Mouse (Mus musculus): ENCODE data around the gene Xlr3b.
A peak's percentile ranks its signal among the peaks of the same experiment; 100 is the strongest.
"Not testable (repeated sequence)": the region's sequence is repeated elsewhere in the genome, so short reads cannot be mapped to it uniquely, and the experiment has no call there.

Xlr3b gene

DNA sequence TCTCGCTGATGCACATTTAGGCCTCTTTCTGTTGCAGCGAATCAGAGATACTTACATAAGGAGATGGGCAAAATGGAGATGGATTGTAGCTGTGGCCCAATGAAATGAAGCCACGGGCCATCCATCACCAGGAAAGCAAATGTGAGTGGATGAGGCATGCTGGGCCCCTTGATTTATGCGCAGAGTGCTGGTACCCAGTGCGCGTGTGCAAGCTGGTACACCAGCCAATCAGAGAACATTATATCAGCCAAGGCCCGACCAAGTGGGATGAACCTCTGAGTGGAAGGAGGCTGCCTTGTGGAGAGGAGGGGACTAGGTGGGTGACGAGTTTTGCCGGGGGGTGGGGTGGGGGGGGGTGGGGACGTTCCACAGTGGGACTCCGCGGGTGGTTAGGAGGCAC is at the start of gene Xlr3b:
Gene Xlr3b, plus strand, starts transcription at position 274 of the 400 bp plus-strand sequence.
- not testable (repeated sequence) for DNase-seq (ENCODE audit: inconsistent ontology term)

GRCm38 (mm10) chrX:73143218-73143618 is 48.8 kb upstream of the Xlr3b start:
- DNase-seq (ENCODE audit: inconsistent ontology term): not testable (repeated sequence)

DNA sequence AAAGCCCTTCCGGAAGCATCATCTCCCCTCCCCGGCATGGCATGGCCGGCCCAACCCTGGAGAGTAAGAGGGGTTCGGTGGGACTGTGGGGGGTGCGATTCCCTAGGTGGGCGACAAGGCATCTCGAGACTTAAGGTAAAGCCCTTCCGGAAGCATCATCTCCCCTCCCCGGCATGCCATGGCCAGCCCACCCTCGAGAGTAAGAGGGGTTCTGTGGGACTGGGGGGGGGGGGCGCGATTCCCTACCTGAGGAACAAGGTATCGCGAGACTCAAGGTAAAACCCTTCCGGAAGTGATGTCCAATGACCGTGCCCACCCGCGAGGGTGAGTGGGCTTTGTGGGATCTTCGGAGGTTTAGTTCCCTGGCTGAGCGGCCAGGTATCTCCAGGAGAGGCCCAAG is 43.5 kb upstream of the Xlr3b start, which contains the start of gene Xlr5b:
Gene Xlr5b, plus strand, starts transcription at position 301 of the 400 bp plus-strand sequence.
- not testable (repeated sequence) for DNase-seq (ENCODE audit: inconsistent ontology term)

DNA sequence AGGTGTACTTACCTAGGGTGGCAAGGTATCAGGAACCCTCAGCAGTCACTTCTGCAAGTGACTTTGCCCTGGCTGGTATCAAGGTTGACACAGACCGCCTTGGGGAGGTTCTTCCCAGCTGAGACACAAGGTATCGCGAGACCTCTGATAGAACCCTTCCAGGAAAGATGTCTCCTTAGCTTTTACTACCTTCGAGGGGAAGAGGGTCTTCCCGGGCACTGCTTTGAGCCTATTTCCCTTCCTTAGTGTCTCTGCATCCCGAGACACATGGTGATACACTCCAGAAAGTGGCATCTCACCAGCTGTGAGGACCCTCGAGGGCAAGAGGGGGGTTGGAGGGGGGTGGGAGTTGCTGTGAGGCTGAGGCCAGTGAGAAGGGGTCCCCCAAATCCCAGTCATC is 42.7 kb upstream of the Xlr3b start, which contains the start of gene DXBay18:
Gene DXBay18, minus strand, starts transcription at position 101 of the 400 bp plus-strand sequence.
- not testable (repeated sequence) for DNase-seq (ENCODE audit: inconsistent ontology term)

DNA sequence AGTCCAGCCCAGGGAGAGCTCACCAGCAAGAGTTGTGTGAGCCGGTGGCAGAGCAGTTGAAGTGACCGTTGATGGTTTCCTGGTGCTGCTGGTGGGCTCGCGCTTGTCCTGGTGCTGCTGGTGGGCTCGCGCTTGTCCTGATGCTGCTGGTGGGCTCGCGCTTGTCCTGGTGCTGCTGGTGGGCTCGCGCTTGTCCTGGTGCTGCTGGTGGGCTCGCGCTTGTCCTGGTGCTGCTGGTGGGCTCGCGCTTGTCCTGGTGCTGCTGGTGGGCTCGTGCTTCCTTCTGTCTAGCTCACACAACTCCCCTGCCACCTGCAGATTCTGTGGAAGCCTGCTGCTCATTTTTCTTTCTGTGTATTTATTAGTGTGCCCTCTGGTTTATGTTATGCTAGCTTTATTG is 15.1 kb upstream of the Xlr3b start, which contains the start of gene Spin2d:
Gene Spin2d, minus strand, starts transcription at position 101 of the 400 bp plus-strand sequence.
- DNase-seq (ENCODE audit: inconsistent ontology term): not testable (repeated sequence)

DNA sequence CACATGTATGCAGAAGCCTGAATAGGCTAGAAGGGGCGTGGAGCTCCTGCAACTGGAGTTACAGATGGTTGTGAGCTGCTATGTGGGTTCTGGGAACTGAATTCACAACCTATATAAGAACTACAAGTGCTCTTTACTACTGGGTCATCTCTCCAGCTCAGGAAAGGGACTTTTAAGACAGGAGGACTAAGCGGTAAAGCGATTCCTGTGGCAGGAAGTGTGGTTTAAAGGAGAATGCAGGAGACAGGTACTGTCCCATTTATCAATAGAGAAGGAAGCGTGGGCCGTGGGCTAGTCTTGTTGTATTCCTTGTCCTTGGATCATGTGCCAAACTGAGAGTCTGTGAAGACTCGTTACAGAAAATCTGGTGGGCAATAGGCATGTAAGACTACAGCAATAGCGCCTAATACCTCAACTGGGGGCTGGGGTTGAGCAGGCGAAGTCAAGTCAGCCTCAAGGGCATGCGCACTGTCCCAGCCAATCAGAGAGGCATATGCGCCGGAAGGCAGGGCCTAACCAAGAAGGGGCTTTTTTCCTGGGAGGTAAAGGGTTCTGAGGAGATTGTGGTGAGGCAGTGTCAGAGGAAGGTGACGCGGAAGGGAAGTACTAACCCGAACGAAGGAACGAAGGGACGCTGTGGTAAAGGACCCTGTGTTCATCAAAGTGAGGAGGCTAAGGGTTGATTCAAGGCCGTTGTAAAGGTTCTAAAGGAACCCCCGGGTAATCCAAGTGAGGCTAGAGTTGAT is 22.0 kb downstream of the Xlr3b start, which contains the start of gene Xlr4b:
Gene Xlr4b, plus strand, starts transcription at position 515 of the 746 bp plus-strand sequence.
- not testable (repeated sequence) for DNase-seq (ENCODE audit: inconsistent ontology term)

DNA sequence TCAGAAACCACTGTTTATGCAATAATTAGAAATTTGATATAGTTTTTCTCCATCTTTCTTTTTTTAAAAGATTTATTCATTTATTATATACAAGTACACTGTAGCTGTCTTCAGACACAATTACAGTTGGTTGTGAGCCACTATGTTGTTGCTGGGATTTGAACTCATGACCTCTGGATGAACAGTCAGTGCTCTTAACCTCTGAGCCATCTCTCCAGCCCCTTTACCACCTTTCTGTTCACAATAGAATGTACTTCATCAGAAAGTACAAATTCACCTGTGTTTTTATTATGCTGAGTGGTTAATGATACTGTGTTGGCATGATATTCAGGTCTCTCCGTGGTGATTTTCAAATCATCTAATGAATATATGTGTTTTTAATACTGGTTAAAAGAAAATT is 33.4 kb downstream of the Xlr3b start:
- no peak for DNase-seq (ENCODE audit: inconsistent ontology term)

DNA sequence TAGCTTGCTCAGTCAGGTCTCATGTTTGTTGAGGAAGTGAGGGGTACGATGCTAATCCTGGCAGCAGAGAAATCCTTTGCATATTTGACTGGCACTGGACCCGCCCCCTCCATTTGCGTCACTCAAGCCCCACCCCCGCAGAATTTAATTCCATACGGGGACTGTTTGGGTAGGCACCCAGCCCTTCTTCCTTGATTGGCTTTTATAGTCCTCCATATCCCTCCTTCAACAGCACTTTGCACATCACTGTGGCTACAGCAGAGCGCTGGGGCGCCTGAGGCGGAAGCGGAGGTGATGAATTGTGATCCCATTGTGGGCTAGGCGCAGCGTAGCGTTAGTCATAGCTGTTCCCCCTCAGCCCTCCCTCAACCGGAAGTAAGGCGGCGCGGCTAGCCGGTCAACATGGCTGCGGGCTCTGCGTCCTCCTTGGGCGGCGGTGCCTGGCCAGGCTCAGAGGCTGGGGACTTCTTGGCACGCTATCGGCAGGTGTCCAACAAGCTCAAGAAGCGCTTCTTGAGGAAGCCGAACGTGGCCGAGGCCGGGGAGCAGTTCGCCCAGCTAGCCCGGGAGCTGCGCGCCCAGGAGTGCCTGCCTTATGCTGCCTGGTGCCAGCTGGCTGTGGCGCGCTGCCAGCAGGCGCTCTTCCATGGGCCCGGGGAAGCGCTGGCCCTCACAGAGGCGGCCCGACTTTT is 36.1 kb downstream of the Xlr3b start, which contains the start of gene F8a:
Gene F8a, plus strand, starts transcription at position 378 of the 692 bp plus-strand sequence.
- peak; percentile 91 for DNase-seq (ENCODE audit: inconsistent ontology term)

DNA sequence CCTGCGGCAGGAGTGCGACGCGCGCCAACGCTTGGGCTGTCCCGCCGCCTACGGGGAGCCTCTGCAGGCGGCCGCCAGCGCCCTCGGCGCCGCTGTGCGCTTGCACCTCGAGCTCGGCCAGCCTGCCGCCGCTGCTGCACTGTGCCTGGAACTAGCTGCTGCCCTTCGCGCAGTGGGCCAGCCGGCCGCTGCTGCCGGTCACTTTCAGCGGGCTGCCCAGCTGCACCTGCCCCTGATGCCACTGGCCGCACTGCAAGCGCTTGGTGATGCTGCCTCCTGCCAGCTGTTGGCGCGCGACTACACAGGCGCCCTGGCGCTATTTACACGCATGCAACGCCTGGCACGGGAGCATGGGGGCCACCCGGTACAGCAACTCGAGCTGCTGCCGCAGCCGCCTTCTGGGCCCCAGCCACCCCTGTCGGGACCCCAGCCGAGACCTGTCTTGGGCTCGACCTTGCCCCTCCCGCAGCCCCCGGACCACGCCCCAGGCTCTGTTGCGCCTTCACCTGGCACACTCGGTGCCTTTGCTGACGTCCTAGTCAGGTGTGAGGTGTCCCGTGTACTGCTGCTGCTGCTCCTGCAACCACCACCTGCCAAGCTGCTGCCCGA is 36.7 kb downstream of the Xlr3b start:
- no peak for DNase-seq (ENCODE audit: inconsistent ontology term)

- DNase-seq (ENCODE audit: inconsistent ontology term): peak; percentile 6
Measured at GRCm38 (mm10) chrX:73229288-73229687, 37.3 kb downstream of the Xlr3b start.

- DNase-seq (ENCODE audit: inconsistent ontology term): not testable (repeated sequence)
Measured at GRCm38 (mm10) chrX:73242821-73243325, 50.9 kb downstream of the Xlr3b start, which contains the start of gene Xlr4c. Gene Xlr4c (minus strand): TSS chrX:73243130.

Data from Muller cell, postnatal 12 days (primary cell).